Comparison of ENCODE assay signal across 8 mouse cellular contexts in genomic region chr8:3567641-3568371, GRCm38 (mm10). TPM values are rescaled to one million over a fixed set of nuclear protein-coding genes. Genes with fewer than 3 reads are reported as not detected.
A peak's percentile ranks its signal among the peaks of the same experiment; 100 is the strongest.
DNase-seq lines count a peak whose midpoint lies in the region; ATAC-seq lines count a peak whose summit lies in the region.

C330021F23Rik (plus strand) TSS chr8:3567990.

- no peaks in the 10 kb centered on the region for H3K27me3 ChIP-seq in embryonic facial prominence, embryonic 13.5 days
- H3K27me3 ChIP-seq in intestine, embryonic 14.5 days (replicated peaks; ENCODE audit: control insufficient read depth, insufficient read depth, low read length): no peaks in the 10 kb centered on the region
- no peaks in the 10 kb centered on the region for H3K27me3 ChIP-seq in liver, embryonic 16.5 days (ENCODE audit: control insufficient read depth, insufficient read depth, low read depth, low read length)

- intact Hi-C loops in left cerebral cortex, postnatal 25 days (cut with DNase I): no loop called here

- no peak for ATAC-seq in embryonic facial prominence, embryonic 13.5 days (ENCODE audit: insufficient number of reproducible peaks, insufficient read depth, low FRiP score, low TSS enrichment, low read depth)
- ATAC-seq in intestine, embryonic 14.5 days (replicated peaks; ENCODE audit: low FRiP score, low TSS enrichment, low read depth): peak; percentile 61
- peak; percentile 82 for ATAC-seq in liver, embryonic 16.5 days (ENCODE audit: low read depth)
- no peak for ATAC-seq in erythroid progenitor cell, adult 5-6 weeks (replicated peaks; ENCODE audit: low FRiP score, poor library complexity, severe bottlenecking)

- H3K4me3 ChIP-seq in embryonic facial prominence, embryonic 13.5 days: no peak within 1 kb of the TSS
- peak within 1 kb of the TSS; percentile 14 for H3K4me3 ChIP-seq in intestine, embryonic 14.5 days (ENCODE audit: low read depth, low read length)
- peak within 1 kb of the TSS; percentile 41 for H3K4me3 ChIP-seq in liver, embryonic 16.5 days (ENCODE audit: low read depth, low read length)

- peak within 1 kb of the TSS; percentile 32 for H3K4me2 ChIP-seq in embryonic facial prominence, embryonic 13.5 days
- H3K4me2 ChIP-seq in intestine, embryonic 14.5 days (ENCODE audit: low read length): peak within 1 kb of the TSS; percentile 39
- peak within 1 kb of the TSS; percentile 36 for H3K4me2 ChIP-seq in liver, embryonic 16.5 days (ENCODE audit: low read depth, low read length)

- 3% methylated on average over 12 of the region's 12 CpGs for WGBS in embryonic facial prominence, embryonic 13.5 days
- WGBS in intestine, embryonic 14.5 days: 4% methylated on average over 12 of the region's 12 CpGs
- 10% methylated on average over 12 of the region's 12 CpGs for WGBS in liver, embryonic 16.5 days (ENCODE audit: insufficient replicate concordance)

- no peak within 1 kb of the TSS for H3K27ac ChIP-seq in embryonic facial prominence, embryonic 13.5 days
- 0 out of 2 replicates have a peak within 1 kb of the TSS, but pooled peaks have one; percentile 2 for H3K27ac ChIP-seq in intestine, embryonic 14.5 days (ENCODE audit: low read depth)
- H3K27ac ChIP-seq in liver, embryonic 16.5 days (ENCODE audit: low read length): peak within 1 kb of the TSS; percentile 77

- peak within 1 kb of the TSS; percentile 37; the same call in 1 of the 2 replicates for H3K9ac ChIP-seq in embryonic facial prominence, embryonic 13.5 days
- H3K9ac ChIP-seq in intestine, embryonic 14.5 days (ENCODE audit: low read length): peak within 1 kb of the TSS; percentile 12; the same call in 1 of the 2 replicates
- H3K9ac ChIP-seq in liver, embryonic 16.5 days (ENCODE audit: low read depth, low read length): no peak within 1 kb of the TSS

- H3K9me3 ChIP-seq in embryonic facial prominence, embryonic 13.5 days: no peaks in the 10 kb centered on the region
- H3K9me3 ChIP-seq in intestine, embryonic 14.5 days (ENCODE audit: control insufficient read depth, low read length): no peaks in the 10 kb centered on the region
- H3K9me3 ChIP-seq in liver, embryonic 16.5 days (replicated peaks; ENCODE audit: control insufficient read depth, low read length): no peaks in the 10 kb centered on the region

- no peaks in the 10 kb centered on the region for H3K36me3 ChIP-seq in embryonic facial prominence, embryonic 13.5 days
- no peaks in the 10 kb centered on the region for H3K36me3 ChIP-seq in intestine, embryonic 14.5 days (ENCODE audit: control insufficient read depth, insufficient read depth, low read length)
- H3K36me3 ChIP-seq in liver, embryonic 16.5 days (ENCODE audit: control insufficient read depth, insufficient read depth): no peaks in the 10 kb centered on the region

- peak; percentile 92 for DNase-seq in ES-CJ7 (ENCODE audit: low read depth, low spot score)
- peak; percentile 63 for DNase-seq in intestine, embryonic 14.5 days (ENCODE audit: low spot score)
- DNase-seq in spleen, postnatal 14 days (ENCODE audit: low spot score in 2 of 2): no peak
- no peak for DNase-seq in left cerebral cortex, postnatal 25 days (ENCODE audit: low spot score in 2 of 2)
- no peak for DNase-seq in adrenal gland, adult 8-10 months

- H3K4me1 ChIP-seq in embryonic facial prominence, embryonic 13.5 days: peaks cover 3% of the 10 kb centered on the region; the same call in 1 of the 2 replicates
- peaks cover 8% of the 10 kb centered on the region; the same call in 1 of the 2 replicates for H3K4me1 ChIP-seq in intestine, embryonic 14.5 days (replicated peaks; ENCODE audit: control insufficient read depth, insufficient read depth, low read length)
- H3K4me1 ChIP-seq in liver, embryonic 16.5 days (ENCODE audit: control insufficient read depth, low read depth, low read length): peaks cover 6% of the 10 kb centered on the region

RNA-seq across cellular contexts. Expression of gene C330021F23Rik, which starts in this region (rescaled TPM):
- 0.48 and 0.76 TPM in 2 replicates for polyA plus RNA-seq in embryonic facial prominence, embryonic 13.5 days (2015; fragmentation: Nextera tagmentation; extraction: Ambion mirVana)
- 3.8 and 4.5 TPM in 2 replicates for polyA plus RNA-seq in intestine, embryonic 14.5 days (2014; fragmentation: Nextera tagmentation; extraction: Ambion mirVana)
- polyA plus RNA-seq in liver, embryonic 16.5 days (2015; fragmentation: Nextera tagmentation; extraction: Ambion mirVana): 3.1 and 4.8 TPM in 2 replicates
- not detected in 2 replicates for total RNA-seq in erythroid progenitor cell, adult 5-6 weeks (2015; ENCODE audit: low replicate concordance)
- not detected in 2 replicates for total RNA-seq in erythroid progenitor cell, adult 5-6 weeks (2017; ENCODE audit: low replicate concordance)
- total RNA-seq in left cerebral cortex, postnatal 25 days (2021): not detected
- not detected for total RNA-seq in adrenal gland, adult 8-10 months (2022)

Comparison
In these comparisons a context has a peak if more than half of its experiments do, and no peak if none do; other contexts are left out.
1. DNase-seq: peak in ES-CJ7 (single experiment) and intestine, embryonic 14.5 days (single experiment); none in spleen, postnatal 14 days (0 of 2), left cerebral cortex, postnatal 25 days (0 of 2) and adrenal gland, adult 8-10 months (single experiment).
2. ATAC-seq: peak in intestine, embryonic 14.5 days (single experiment) and liver, embryonic 16.5 days (single experiment); none in embryonic facial prominence, embryonic 13.5 days (single experiment) and erythroid progenitor cell, adult 5-6 weeks (single experiment).
3. Peak in every context shown above with its lines, with median percentiles within 50 percentile points of each other: H3K4me2 ChIP-seq.